Mouse (Mus musculus) G1E (cell line): ENCODE measurements around the gene Stx1a. TPM values are rescaled to one million over a fixed set of nuclear protein-coding genes. Genes with fewer than 3 reads are reported as not detected.

Source experiments
- ATAC-seq: 2 replicates; pipeline ENCODE4 v1.8.0; 2016; ENCODE audit warnings: mild to moderate bottlenecking; ENCODE audit not compliant: insufficient number of reproducible peaks, poor library complexity, low FRiP score, severe bottlenecking; ENCODE audit errors: extremely low read depth
- DNase-seq: peaks from one replicate; pipeline ENCODE4 v3.0.0; 2012; ENCODE audit warnings: low spot score
- H3K27me3 ChIP-seq: 2 replicates; pipeline ENCODE4 v1.6.1; 2012; ENCODE audit warnings: mild to moderate bottlenecking, low read length, inconsistent platforms; ENCODE audit not compliant: insufficient read depth
- H3K36me3 ChIP-seq: replicated peaks from 2 replicates; pipeline ENCODE3; 2012; ENCODE audit warnings: mild to moderate bottlenecking, inconsistent platforms
- H3K4me1 ChIP-seq: 2 replicates; pipeline ENCODE4 v1.6.1; 2012; ENCODE audit warnings: low read depth, low read length, inconsistent platforms, mixed read lengths; ENCODE audit not compliant: insufficient read depth
- H3K4me3 ChIP-seq: 2 replicates; pipeline ENCODE4 v1.5.1; 2012; ENCODE audit warnings: low read depth, mild to moderate bottlenecking, inconsistent platforms, low read length, moderate library complexity, mixed read lengths
- H3K9me3 ChIP-seq: replicated peaks from 2 replicates; pipeline ENCODE4 v1.6.1; 2012; ENCODE audit warnings: inconsistent platforms
- CTCF ChIP-seq: IDR thresholded peaks from 2 replicates; pipeline ENCODE4 v1.5.1; 2012; ENCODE audit warnings: low read depth, low read length, inconsistent platforms, mixed read lengths
- GATA1 ChIP-seq: IDR thresholded peaks from 2 replicates; pipeline ENCODE4 v1.6.1; 2012; ENCODE audit warnings: borderline replicate concordance, low read length, inconsistent platforms, mixed read lengths
- GATA2 ChIP-seq: IDR thresholded peaks from 2 replicates; pipeline ENCODE4 v1.6.1; 2012; ENCODE audit warnings: low read depth, low read length, inconsistent platforms, borderline replicate concordance
- POLR2AphosphoS5 ChIP-seq: IDR thresholded peaks from 2 replicates; pipeline ENCODE4 v1.6.1; 2012; ENCODE audit warnings: low read depth, low read length, inconsistent platforms; ENCODE audit not compliant: insufficient replicate concordance
- TAL1 ChIP-seq: conservative IDR thresholded peaks from 2 replicates; pipeline ENCODE4 v1.6.1; 2012; ENCODE audit warnings: low read depth, low read length, inconsistent platforms, mixed read lengths
- polyA plus RNA-seq: library from polyadenylated mRNA; stranded (reverse); fragments of >175 nt; gene quantifications from 2 replicates; pipeline ENCODE4 v1.2.3, GENCODE M21; 2012
- total RNA-seq, 2 experiments: library from RNA; stranded (forward) in 1 of 2; stranded (reverse) in 1 of 2; fragments of 200-1000 nt in 1 of 2; fragments of >200 nt in 1 of 2; fragmentation: Nextera tagmentation in 1 of 2; gene quantifications; 2 replicates each; pipeline ENCODE4 v1.2.3; 2014 to 2017

The Stx1a gene
- total and polyA plus RNA-seq, 3 experiments = 2.9 to 5.6 (median 4.1) TPM

DNA sequence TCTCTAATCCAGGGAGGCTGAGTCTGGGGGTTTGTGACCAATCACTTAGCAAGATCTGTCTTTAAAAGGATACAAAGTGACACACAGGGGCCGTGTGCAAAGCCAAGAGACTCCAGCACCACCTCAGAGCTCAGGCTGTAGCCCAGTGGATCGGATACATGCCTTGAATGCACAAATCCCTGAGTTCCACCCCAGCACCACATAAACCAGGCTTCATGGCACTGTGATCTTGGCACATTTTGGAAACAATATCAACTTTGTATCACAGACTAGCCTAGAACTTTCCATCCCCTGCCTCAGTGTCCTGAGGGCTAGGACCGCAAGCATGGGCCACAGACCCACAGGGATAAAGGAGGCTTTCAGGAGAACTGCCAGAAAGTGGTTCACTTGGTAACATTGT is 42.7 kb downstream of the Stx1a start:
- peaks cover 46% of the 10 kb centered on the region for H3K36me3 ChIP-seq
- no peak for TF ChIP-seq CTCF
- TF ChIP-seq GATA2 = no peak
- TF ChIP-seq POLR2AphosphoS5 = no peak
- TF ChIP-seq TAL1 = no peak
- TF ChIP-seq GATA1 = no peak
- ATAC-seq = no peak

GRCm38 (mm10) chr5:135070448-135070847 is 47.2 kb downstream of the Stx1a start:
- H3K36me3 ChIP-seq = peaks cover 30% of the 10 kb centered on the region
- DNase-seq = no peak
- no peaks in the 10 kb centered on the region for H3K9me3 ChIP-seq
- H3K27me3 ChIP-seq = peaks cover 13% of the 10 kb centered on the region; the same call in 1 of the 2 replicates
- peaks cover 24% of the 10 kb centered on the region for H3K4me1 ChIP-seq
- TF ChIP-seq GATA1 = no peak
- no peak for TF ChIP-seq POLR2AphosphoS5
- TF ChIP-seq TAL1 = no peak
- TF ChIP-seq CTCF = no peak
- TF ChIP-seq GATA2 = no peak
- no peak overlapping the region for H3K4me3 ChIP-seq
- no peak for ATAC-seq

More for the DNA sequence above, 42.7 kb downstream of the Stx1a start:
- H3K9me3 ChIP-seq = no peaks in the 10 kb centered on the region
- H3K27me3 ChIP-seq = no peaks in the 10 kb centered on the region
- DNase-seq = no peak
- peaks cover 40% of the 10 kb centered on the region for H3K4me1 ChIP-seq
- H3K4me3 ChIP-seq = peak overlapping the region; percentile 24; the same call in 1 of the 2 replicates

DNA sequence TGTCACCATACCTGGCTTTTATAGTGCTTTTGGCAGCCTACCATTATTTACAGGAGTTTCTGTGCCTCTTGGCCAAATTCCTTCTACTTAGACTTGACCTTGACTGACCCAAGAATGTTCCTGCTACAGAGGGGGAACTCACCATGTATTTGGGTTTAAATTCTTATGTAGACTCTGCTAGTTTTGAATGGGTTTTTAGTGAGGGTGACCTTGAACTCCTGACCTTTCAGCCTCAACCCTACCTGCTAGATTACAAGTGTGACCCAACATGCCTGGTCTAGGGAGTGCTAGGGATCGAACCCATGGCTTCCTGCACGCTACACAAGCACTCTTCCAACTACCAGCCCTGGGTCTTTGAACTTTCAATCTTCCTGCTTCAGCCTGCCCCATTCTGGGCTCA is 48.8 kb downstream of the Stx1a start:
- H3K9me3 ChIP-seq = no peaks in the 10 kb centered on the region
- no peak for TF ChIP-seq TAL1
- no peak for TF ChIP-seq POLR2AphosphoS5
- no peak for TF ChIP-seq GATA1
- no peak for TF ChIP-seq GATA2
- TF ChIP-seq CTCF = no peak
- no peak for ATAC-seq

GRCm38 (mm10) chr5:135072720-135073119 is 49.4 kb downstream of the Stx1a start:
- peaks cover 22% of the 10 kb centered on the region for H3K4me1 ChIP-seq
- peaks cover 16% of the 10 kb centered on the region; the same call in 1 of the 2 replicates for H3K27me3 ChIP-seq
- H3K4me3 ChIP-seq = no peak overlapping the region
- TF ChIP-seq POLR2AphosphoS5 (no peak), GATA1 (no peak), TAL1 (no peak), GATA2 (no peak), CTCF (no peak)
- no peaks in the 10 kb centered on the region for H3K9me3 ChIP-seq
- ATAC-seq = no peak
- no peak for DNase-seq
- peaks cover 7% of the 10 kb centered on the region for H3K36me3 ChIP-seq

More for the DNA sequence above, 48.8 kb downstream of the Stx1a start:
- peaks cover 17% of the 10 kb centered on the region for H3K4me1 ChIP-seq
- no peak overlapping the region for H3K4me3 ChIP-seq
- DNase-seq = no peak
- H3K36me3 ChIP-seq = peaks cover 14% of the 10 kb centered on the region
- peaks cover 16% of the 10 kb centered on the region; the same call in 1 of the 2 replicates for H3K27me3 ChIP-seq

DNA sequence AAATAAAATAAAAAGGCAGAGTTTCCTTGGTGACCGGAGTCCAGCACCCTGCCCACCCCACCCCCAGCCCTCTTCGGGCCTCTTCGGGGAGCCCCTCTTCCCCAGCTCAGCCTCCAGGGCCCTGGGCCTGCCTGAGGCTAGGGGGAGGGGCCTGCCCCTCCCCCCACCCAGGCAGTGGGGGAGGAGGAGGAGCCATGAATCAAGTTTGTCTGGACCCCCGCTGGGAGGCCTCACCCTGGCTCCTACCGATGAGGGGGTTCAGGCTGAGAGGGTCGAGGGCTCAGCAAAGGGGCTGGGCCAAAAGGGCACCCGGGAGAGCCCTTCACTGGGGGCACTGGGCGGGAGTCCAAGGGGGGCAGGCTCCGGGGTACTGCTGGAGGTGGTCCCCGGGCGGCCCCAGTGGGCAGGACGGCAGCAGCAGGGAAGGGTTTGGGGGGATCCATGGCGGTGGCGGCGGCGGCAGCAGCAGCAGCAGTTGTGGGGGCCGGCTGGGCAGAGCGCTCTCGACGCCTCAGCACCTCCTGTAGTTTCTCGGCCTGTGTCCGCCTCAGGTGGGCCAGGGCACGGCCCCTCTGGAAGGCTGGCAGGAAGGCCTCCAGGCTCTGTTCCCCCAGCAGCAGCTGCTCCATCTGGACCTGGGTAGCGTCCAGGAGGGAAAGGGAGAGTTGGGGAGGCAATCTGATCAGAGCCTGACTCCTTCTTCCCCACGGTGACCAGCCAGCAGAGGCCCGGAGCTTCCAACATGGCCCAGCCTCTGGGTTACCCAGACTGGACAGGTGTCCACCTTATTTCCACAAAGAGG is 50.3 kb downstream of the Stx1a start:
- H3K9me3 ChIP-seq = no peaks in the 10 kb centered on the region
- H3K4me3 ChIP-seq = no peak overlapping the region
- peaks cover 19% of the 10 kb centered on the region for H3K27me3 ChIP-seq
- peaks cover 30% of the 10 kb centered on the region for H3K4me1 ChIP-seq
- DNase-seq (no peak), ATAC-seq (no peak)
- no peak for TF ChIP-seq CTCF
- TF ChIP-seq TAL1 = no peak
- no peak for TF ChIP-seq GATA2
- TF ChIP-seq GATA1 = no peak
- no peak for TF ChIP-seq POLR2AphosphoS5
- no peaks in the 10 kb centered on the region for H3K36me3 ChIP-seq

DNA sequence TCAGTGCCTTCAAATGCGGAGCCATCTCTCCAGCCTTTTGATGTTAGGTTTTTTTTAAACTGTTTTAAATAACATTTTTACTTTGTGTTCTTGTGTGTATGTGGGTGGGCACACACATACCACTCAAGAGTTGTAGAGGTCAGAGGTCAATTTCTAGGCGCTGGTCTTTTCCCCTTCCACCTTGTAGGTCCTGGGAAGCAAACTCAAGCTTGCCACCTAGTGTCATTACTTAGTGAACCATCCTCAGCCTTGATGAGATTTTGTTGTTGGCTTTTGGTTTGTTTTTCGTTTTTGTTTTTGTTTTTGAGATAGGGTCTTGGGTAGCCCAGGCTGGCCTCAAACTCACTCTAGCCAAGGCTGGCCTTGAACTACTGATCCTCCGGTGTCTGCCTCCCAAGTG is 52.4 kb downstream of the Stx1a start:
- Histone ChIP-seq H3K4me3 (no peak overlapping the region), H3K36me3 (no peaks in the 10 kb centered on the region), H3K9me3 (no peaks in the 10 kb centered on the region), H3K27me3 (peaks cover 40% of the 10 kb centered on the region), H3K4me1 (peaks cover 29% of the 10 kb centered on the region)
- TF ChIP-seq GATA1 (no peak), POLR2AphosphoS5 (no peak), GATA2 (no peak), TAL1 (no peak), CTCF (no peak)
- ATAC-seq (no peak), DNase-seq (no peak)
